Mouse (Mus musculus) v-Abl transformed pro-B cells (cell line): ENCODE measurements at regions not wholly inside any gene's neighbourhood (a gene's known extent, or its start where the extent isn't known, plus 50 kb on each side); places are given as distances from the start of the nearest gene placed in this dataset.
"Not testable (repeated sequence)": the region's sequence is repeated elsewhere in the genome, so short reads cannot be mapped to it uniquely, and the experiment has no call there.

Experiments used
- in situ Hi-C, 2 experiments: fragments of 400-800 bp; cut with MboI; formaldehyde crosslinking; loops; one replicate each; pipeline ENCODE4 v1.15.1; 2025; ENCODE audit not compliant: unreplicated experiment in 2 of 2

GRCm38 (mm10) chr15:9954941-9955340 lies 206.3 kb upstream of the Spef2 start:
- in situ Hi-C loops: no loop called here

DNA sequence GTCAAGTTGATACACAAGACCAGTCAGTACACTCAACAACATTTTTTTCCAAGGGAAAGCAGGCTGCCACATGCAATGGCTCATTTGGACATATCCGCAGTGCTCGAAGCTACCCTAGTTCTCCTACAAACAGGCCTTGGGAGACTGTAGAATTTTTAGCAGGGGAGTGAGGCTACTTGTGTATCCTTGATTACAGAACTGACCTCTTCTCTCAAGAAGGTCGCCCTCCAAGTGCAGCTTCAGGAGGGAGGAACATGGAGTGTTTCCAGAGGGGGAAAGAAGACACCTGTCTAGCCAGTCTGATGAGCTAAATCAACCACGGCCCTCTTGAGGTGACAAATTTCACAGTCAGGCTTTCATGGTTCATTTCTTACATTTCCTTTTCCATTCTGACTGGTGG lies 202.0 kb upstream of the Prlr start:
- in situ Hi-C loops: no loop called here

GRCm38 (mm10) chr15:10011289-10012234 lies 165.5 kb upstream of the Prlr start:
- in situ Hi-C loops: no loop called here

GRCm38 (mm10) chr15:10017216-10017615 lies 159.8 kb upstream of the Prlr start:
- in situ Hi-C loops: no loop called here

- in situ Hi-C loops: no loop called here
These were observed 147.1 kb upstream of the Prlr start for GRCm38 (mm10) chr15:10029902-10030301.

- in situ Hi-C loops: no loop called here
These were observed 141.5 kb upstream of the Prlr start for GRCm38 (mm10) chr15:10035561-10035960.

GRCm38 (mm10) chr15:10036576-10036975 lies 140.5 kb upstream of the Prlr start:
- in situ Hi-C loops: not testable (repeated sequence)

DNA sequence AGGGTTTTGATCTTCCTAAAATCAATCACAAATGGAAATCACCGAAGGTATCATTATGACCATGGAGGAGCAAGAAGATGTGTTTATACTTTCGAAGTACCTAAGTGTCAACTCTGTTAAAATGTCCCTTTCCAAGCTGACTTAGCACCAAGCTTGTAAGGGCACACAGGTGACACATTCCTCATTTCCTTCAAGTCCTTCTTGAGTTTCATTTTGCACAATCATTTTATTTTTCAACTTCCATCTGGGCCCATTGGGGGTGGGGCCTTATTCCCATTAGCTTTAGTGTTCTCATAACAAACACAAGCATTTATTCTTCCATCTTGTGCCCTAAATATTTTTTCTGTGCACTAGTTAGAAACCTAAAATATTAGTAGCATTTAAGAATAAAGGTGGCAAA lies 103.5 kb upstream of the Prlr start:
- in situ Hi-C loops: loop anchor here in 1 of 2 experiments (10.0 to 25.0 kb wide), 3 partner anchors 241 to 611 kb away; no protein-coding TSS in a partner anchor

DNA sequence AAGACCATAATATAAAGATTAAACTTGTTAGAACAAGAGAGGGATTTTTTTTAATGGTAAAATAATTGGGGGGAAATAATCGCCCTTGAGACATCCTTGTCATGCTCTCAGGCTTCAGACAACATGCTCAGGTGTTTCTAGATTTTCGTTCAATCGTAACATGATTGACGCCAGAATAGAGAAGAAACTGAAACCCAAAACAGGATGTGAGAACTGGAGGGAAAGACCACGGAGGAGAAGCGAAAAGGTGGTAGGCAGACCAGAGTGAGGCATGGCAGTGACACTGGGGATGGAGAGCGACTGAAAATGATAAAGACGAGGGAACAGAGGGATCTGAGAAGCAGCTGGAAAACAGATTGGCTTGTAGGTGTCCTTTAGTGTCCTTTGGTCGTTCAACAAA lies 102.1 kb upstream of the Prlr start:
- in situ Hi-C loops: loop anchor here in 1 of 2 experiments (10.0 to 25.0 kb wide), 3 partner anchors 240 to 613 kb away; no protein-coding TSS in a partner anchor

DNA sequence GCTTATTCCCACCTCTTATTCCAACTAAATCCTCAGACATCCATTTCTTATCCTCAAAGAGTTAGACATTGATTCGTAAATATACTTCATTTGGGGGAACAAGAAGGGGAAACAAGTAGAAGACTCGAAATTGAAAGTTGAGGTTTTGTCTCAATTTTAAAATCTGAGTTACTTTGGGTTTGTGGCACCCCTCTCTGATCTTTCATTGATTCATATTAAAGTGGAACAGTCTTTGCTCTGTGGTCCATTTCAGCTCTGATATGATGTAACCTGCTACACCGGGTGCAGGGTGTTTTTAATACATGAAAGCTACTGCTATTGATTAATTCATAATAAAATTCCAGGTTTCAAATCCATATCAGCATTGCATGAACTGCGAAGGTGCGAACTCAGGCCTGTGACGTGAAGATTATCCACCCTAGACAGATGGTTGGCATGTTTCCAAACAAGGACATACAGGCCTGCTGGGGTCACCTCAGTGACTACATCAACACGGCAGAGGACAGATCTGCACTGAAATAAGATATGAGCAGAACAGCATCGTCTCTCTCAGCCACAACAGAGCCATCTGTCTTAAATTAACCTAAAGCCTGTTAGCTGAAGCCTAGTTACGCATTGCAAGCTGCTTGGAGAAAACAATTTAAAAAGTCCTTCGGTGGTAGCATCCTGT lies 101.5 kb upstream of the Prlr start:
- in situ Hi-C loops: loop anchor here in 1 of 2 experiments (10.0 kb wide), 1 partner anchor 239 kb away; no protein-coding TSS in a partner anchor

DNA sequence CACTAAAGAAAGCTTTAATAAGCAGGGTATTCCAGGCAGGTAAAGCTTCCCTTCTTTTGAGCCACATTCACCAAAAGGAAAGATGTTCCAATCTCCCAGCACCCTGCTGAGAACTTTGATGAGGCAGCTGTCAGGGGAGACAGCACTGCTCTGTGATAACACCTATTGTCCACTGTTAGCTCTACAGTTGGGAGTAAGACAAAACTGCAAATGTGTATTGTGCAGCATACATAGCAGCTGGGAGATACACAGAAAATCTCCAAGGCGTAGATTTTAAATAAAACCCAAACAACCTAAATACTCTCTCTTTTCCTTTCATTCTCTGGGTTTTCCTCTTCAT lies 101.0 kb upstream of the Prlr start:
- in situ Hi-C loops: loop anchor here in 1 of 2 experiments (10.0 kb wide), 1 partner anchor 239 kb away; no protein-coding TSS in a partner anchor

GRCm38 (mm10) chr15:10078434-10078833 lies 98.6 kb upstream of the Prlr start:
- in situ Hi-C loops: loop anchor here in 1 of 2 experiments (10.0 kb wide), 1 partner anchor 236 kb away; no protein-coding TSS in a partner anchor

GRCm38 (mm10) chr15:10079510-10079909 lies 97.5 kb upstream of the Prlr start:
- in situ Hi-C loops: loop anchor here in 1 of 2 experiments (10.0 kb wide), 1 partner anchor 235 kb away; no protein-coding TSS in a partner anchor

DNA sequence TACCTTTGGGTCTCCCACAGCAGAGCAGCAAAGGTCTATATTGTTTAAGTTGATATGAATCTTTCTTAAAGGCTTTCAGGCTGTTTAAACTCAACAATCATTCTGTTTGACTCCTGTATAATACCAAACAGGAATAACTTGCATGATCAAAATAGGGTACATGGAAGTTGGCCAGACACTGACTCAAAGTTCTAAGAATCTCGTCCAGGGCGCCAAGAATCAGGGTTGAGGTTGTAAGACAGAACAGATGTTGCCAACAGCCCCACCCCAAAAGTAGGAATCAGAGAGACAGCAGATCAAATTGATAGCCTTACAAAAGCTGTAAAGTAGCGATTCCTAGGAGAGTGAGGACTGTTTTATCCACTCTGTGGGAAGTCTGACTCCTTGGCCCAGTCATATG lies 88.3 kb upstream of the Prlr start:
- in situ Hi-C loops: no loop called here

DNA sequence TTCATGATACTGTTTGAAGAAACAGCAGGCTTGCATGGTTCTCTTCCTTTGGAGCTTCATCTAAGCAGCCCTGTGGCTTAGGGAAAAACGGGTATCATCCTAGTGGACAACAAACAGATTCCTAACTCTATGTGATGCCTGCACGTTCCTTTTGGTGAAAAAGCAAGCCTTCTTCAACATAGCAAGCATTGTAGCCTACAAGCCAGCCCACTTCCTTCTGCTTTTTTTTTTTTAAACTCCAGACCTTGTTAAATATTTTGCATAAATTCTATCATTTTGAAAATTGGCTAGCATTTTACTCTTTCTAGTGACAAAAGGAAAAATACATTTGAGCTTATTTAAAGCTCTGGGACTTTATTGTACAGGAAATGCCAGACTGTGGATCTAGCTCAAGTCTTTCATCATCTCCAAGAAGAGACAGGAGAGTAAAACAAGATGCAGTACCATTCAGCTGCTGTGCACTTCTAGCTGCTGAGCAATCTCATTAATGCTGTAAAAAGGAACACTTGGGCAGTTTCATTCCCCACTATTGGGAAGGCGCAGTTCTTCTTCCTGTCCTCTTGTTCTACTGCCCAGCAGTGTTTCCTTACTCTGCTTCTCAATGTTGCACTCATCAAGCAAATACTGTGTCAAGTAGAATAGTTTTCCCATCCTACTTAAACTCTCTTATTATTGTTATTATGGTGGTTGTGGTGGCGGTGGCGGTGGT lies 86.5 kb upstream of the Prlr start:
- in situ Hi-C loops: no loop called here

GRCm38 (mm10) chr15:10103350-10103749 lies 73.7 kb upstream of the Prlr start:
- in situ Hi-C loops: no loop called here

GRCm38 (mm10) chr15:10105211-10105976 lies 71.6 kb upstream of the Prlr start:
- in situ Hi-C loops: not testable (repeated sequence)

DNA sequence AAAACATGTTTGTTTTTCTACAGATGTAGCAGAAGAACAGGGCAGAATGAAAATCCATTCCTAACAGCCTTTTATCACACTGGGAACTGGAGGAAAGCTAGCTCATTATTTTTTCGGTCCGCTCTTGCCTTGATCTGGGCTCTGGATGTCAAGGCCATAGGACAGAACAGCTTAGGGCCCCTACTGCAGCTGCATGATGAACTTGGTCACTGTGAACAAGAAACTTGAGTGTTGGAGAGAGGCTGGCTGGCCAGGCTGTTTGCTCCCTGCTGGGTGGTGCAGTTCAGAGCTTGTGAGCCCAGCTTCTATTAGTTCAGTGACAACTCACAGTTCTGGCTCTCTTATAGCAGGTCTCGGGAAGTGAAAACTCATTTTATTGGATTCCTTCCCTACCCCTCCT lies 70.2 kb upstream of the Prlr start:
- in situ Hi-C loops: no loop called here
